Mouse (Mus musculus) hindbrain, embryonic 11.5 days (tissue): ENCODE measurements around the gene Vps72. TPM values are rescaled to one million over a fixed set of nuclear protein-coding genes. Genes with fewer than 3 reads are reported as not detected.
"Not testable (repeated sequence)": the region's sequence is repeated elsewhere in the genome, so short reads cannot be mapped to it uniquely, and the experiment has no call there.

Source experiments
- ATAC-seq: fragments of 200-750 bp; cut with Nextera tagmentation; 2 replicates; pipeline ENCODE4 v1.8.0; 2017; ENCODE audit warnings: mild to moderate bottlenecking, moderate TSS enrichment, moderate library complexity; ENCODE audit not compliant: low FRiP score
- DNase-seq: peaks from one replicate; pipeline ENCODE4 v3.0.0-alpha.2; 2015; ENCODE audit warnings: low spot score
- H3K27ac ChIP-seq: fragments of 300-500 bp; sonication (generic); 2 replicates; pipeline ENCODE4 v1.5.1; 2014; ENCODE audit warnings: mild to moderate bottlenecking, low read depth, low read length
- H3K27me3 ChIP-seq: fragments of 300-500 bp; sonication (generic); 2 replicates; pipeline ENCODE4 v1.6.1; 2014; ENCODE audit warnings: mild to moderate bottlenecking, low read length, moderate library complexity, mixed read lengths; ENCODE audit not compliant: control insufficient read depth, insufficient read depth
- H3K36me3 ChIP-seq: fragments of 300-500 bp; sonication (generic); 2 replicates; pipeline ENCODE4 v1.6.1; 2014; ENCODE audit warnings: mild to moderate bottlenecking, low read length, moderate library complexity, mixed read lengths; ENCODE audit not compliant: control insufficient read depth, insufficient read depth
- H3K4me1 ChIP-seq: fragments of 300-500 bp; sonication (generic); replicated peaks from 2 replicates; pipeline ENCODE4 v1.6.1; 2014; ENCODE audit warnings: low read length, mixed read lengths; ENCODE audit not compliant: control insufficient read depth, insufficient read depth
- H3K4me2 ChIP-seq: fragments of 300-500 bp; sonication (generic); replicated peaks from 2 replicates; pipeline ENCODE4 v1.6.1; 2014; ENCODE audit warnings: mild to moderate bottlenecking, low read depth, low read length
- H3K4me3 ChIP-seq: fragments of 300-500 bp; sonication (generic); 2 replicates; pipeline ENCODE4 v1.5.1; 2014; ENCODE audit warnings: low read depth, low read length
- H3K9ac ChIP-seq: fragments of 300-500 bp; sonication (generic); 2 replicates; pipeline ENCODE4 v1.6.1; 2014; ENCODE audit warnings: low read depth, low read length
- H3K9me3 ChIP-seq: fragments of 300-500 bp; sonication (generic); 2 replicates; pipeline ENCODE4 v1.6.1; 2016; ENCODE audit warnings: low read length; ENCODE audit not compliant: control insufficient read depth
- WGBS: fragments of 180-500 bp; shearing (Covaris S2); extraction: QIAGEN DNeasy Blood & Tissue Kit; methylation state at CpG from one replicate; pipeline ENCODE4 v1.1.7; 2014; 5-methylcytosine and 5-hydroxymethylcytosine counted together
- polyA plus RNA-seq: library from polyadenylated mRNA; unstranded; fragments of >200 nt; fragmentation: Nextera tagmentation; extraction: Ambion mirVana; gene quantifications from 2 replicates; pipeline ENCODE4 v1.2.1, GENCODE M21; 2014

Vps72 gene
- polyA plus RNA-seq, 1 experiment from 2014 or later, result 236 TPM

DNA sequence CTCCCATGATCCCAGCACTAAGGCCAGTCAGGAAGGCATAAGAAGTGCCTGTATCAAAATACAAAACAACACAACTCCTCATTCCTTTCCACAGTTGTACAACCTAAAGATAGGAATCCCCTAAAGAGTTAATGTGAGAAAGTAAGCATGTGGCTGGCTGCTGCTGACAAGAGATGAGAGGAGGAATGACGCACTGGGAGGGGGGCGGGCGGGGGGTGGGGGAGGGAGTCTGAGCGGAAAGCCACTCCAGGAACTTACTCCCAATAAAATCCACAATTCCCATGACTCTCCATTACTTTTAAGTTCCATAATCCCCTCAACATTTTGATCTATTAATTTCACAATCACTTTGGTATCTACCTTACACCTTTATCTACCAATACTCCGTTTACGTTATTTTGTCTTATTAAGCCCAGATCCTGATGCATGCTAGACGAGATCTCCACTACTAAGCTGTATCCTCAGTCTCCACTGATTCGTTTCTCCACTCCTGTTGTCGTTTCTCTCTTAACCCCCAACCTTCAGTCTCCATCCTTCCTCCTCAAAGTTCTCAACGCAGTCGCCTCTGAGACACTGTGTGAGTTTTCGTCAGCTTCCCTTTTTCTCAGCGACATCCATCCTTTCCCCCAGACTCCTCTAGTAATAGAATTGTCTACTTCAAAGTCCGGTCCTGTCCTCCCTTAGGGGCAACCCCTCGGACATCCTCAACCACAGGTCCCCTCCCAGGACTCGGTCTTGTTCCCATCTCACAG, 5.1 kb upstream of the Vps72 start:
- no peaks in the 10 kb centered on the region for H3K27me3 ChIP-seq
- peak overlapping the region; percentile 84 for H3K9ac ChIP-seq
- under 1% methylated on average over 16 of the region's 16 CpGs for WGBS
- no peak for ATAC-seq
- H3K9me3 ChIP-seq, result no peaks in the 10 kb centered on the region
- peak overlapping the region; percentile 46 for H3K4me2 ChIP-seq
- no peak for DNase-seq
- H3K4me3 ChIP-seq, result peak overlapping the region; percentile 94
- H3K36me3 ChIP-seq, result no peaks in the 10 kb centered on the region
- H3K27ac ChIP-seq, result peak overlapping the region; percentile 76
- no peaks in the 10 kb centered on the region for H3K4me1 ChIP-seq

DNA sequence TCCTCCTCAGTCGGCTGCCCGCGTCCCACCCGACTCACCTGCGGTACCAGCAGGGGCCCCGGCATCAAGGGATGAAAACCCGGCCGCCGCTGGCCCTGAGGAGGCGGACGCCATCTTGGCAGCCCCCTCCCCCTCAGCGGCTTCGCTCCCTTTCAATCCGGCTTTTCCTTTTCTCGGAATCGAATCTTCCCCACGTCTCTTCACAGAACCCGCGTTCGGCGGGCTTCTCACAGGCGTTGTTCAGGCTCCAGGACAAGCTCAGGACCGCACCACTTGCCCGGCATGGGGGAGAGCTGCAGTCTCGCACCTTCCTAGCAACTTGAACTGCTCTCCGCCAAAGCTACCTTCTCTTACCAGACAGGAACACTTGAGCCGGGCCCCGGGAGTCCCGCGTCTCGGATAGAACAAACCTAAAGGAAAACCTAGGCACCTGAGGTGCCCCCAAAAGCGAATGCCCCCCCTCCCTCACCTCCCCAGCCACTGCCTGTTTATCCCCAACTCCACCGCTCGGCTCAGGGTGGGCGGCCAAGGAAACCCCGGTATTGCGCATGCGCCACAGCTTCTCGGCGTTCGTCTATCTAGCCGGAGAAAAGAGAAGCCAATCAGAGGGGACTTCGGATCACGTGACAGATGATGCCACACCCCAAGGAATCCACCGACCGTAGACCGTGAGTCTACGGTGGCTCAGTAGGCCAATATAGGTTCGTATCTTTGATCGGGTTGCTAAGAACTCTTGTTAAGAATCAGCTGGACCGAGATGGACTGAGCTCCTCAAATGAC, 4.3 kb upstream of the Vps72 start, which contains the start of gene Pip5k1a:
Gene Pip5k1a, minus strand, starts transcription at position 593 of the 780 bp plus-strand sequence.
- H3K9ac ChIP-seq, result peak within 1 kb of the TSS; percentile 84
- no peaks in the 10 kb centered on the region for H3K9me3 ChIP-seq
- H3K36me3 ChIP-seq, result no peaks in the 10 kb centered on the region
- DNase-seq (peak; percentile 97), ATAC-seq (peak; percentile 91)
- no peaks in the 10 kb centered on the region for H3K4me1 ChIP-seq
- under 1% methylated on average over 51 of the region's 51 CpGs for WGBS
- peak within 1 kb of the TSS; percentile 51 for H3K4me2 ChIP-seq
- peak within 1 kb of the TSS; percentile 94 for H3K4me3 ChIP-seq
- H3K27ac ChIP-seq, result peak within 1 kb of the TSS; percentile 76
- H3K27me3 ChIP-seq, result no peaks in the 10 kb centered on the region

DNA sequence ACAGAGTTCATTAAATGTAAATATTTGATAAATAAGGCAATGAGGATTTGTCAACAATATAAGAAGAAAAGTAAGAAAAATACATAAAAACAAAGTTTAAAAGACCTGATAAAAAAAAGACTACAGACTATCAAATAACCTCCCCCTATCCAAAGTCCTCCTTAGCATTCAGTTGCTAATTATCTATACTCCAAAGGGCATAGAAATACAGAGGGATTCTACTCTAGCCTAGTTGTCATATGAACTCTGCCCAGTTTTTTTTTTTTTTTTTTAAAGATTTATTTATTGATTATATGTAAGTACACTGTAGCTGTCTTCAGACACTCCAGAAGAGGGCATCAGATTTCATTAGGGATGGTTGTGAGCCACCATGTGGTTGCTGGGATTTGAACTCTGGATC, 3.5 kb upstream of the Vps72 start:
- not testable (repeated sequence) for DNase-seq, H3K9ac ChIP-seq, H3K36me3 ChIP-seq, H3K4me3 ChIP-seq, H3K27ac ChIP-seq, H3K27me3 ChIP-seq, H3K9me3 ChIP-seq, ATAC-seq, H3K4me1 ChIP-seq
- peak overlapping the region; percentile 51 for H3K4me2 ChIP-seq

DNA sequence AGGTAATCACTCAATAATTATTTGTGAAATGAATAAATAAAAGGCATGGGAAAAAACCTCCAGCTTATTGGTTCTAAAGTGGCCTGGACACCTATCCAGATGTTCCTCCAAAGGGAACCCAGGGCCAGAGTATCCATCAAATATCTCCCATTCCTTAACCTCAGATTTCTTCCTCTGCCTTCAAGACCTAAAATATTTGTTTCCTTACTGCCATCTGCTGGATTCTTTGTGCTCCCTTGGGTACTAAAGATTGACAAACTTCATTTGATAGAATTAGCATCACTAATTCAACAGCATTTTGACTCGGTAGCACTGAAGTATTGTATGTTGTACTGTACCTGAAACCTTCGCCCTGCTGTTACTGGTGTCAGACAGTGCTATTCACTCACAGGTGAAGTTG, 2.9 kb upstream of the Vps72 start:
- Histone ChIP-seq H3K9me3 (no peaks in the 10 kb centered on the region), H3K4me3 (no peak overlapping the region), H3K27ac (no peak overlapping the region), H3K4me1 (no peaks in the 10 kb centered on the region; the same call in 1 of the 2 replicates), H3K27me3 (no peaks in the 10 kb centered on the region), H3K36me3 (no peaks in the 10 kb centered on the region), H3K4me2 (no peak overlapping the region), H3K9ac (no peak overlapping the region)
- WGBS, result 75% methylated on average over 2 of the region's 2 CpGs
- ATAC-seq, result no peak
- DNase-seq, result no peak

DNA sequence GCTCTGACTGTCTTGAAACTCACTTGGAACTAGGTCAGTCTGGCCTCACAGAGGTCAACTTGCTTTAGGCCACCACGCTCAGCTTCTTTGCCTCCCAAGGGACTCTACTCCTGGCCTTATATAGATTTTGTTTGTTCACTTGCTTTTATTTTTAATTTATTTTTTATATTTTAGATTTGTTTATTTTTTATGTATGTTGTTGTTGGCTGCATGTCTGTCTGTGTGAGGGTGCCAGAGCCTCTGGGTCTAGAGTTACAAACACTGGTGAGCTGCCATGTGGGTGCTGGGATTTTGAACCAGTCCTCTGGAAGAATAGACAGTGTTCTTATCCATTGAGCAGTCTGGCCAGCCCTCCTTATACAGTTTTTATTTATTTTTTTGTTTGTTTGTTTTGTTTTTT, 1.9 kb downstream of the Vps72 start:
- Histone ChIP-seq H3K9ac (no peak overlapping the region), H3K27ac (no peak overlapping the region), H3K36me3 (peaks cover 6% of the 10 kb centered on the region), H3K4me3 (no peak overlapping the region), H3K4me1 (no peaks in the 10 kb centered on the region; the same call in 1 of the 2 replicates), H3K4me2 (no peak overlapping the region; the same call in 1 of the 2 replicates), H3K27me3 (no peaks in the 10 kb centered on the region), H3K9me3 (no peaks in the 10 kb centered on the region)
- ATAC-seq (no peak), DNase-seq (no peak)
- WGBS, result 77% methylated on average over 1 of the region's 1 CpGs

DNA sequence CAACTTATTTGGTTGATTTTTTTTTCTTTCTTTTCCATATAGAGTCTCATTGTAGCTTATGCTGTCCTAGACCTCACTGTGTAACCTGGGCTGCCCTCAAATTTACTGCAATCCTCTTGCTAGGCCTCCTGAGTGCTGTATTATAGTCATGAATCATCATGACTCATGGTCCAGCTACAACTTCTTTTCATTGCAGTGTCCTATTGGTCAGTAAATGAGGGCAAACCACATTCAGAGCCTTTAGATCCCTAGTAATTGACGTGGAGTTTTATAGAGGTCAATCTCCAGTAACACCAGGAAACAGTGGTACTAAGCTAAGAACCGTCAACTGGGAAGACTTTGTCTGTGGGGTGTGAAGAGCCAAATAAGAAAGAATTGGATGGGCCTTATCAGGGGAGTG, 6.9 kb downstream of the Vps72 start:
- Histone ChIP-seq H3K4me2 (no peak overlapping the region), H3K9ac (no peak overlapping the region), H3K27me3 (no peaks in the 10 kb centered on the region), H3K36me3 (peaks cover 32% of the 10 kb centered on the region), H3K27ac (no peak overlapping the region), H3K4me3 (no peak overlapping the region), H3K9me3 (no peaks in the 10 kb centered on the region), H3K4me1 (no peaks in the 10 kb centered on the region)
- 97% methylated on average over 2 of the region's 2 CpGs for WGBS
- no peak for ATAC-seq
- DNase-seq, result no peak

DNA sequence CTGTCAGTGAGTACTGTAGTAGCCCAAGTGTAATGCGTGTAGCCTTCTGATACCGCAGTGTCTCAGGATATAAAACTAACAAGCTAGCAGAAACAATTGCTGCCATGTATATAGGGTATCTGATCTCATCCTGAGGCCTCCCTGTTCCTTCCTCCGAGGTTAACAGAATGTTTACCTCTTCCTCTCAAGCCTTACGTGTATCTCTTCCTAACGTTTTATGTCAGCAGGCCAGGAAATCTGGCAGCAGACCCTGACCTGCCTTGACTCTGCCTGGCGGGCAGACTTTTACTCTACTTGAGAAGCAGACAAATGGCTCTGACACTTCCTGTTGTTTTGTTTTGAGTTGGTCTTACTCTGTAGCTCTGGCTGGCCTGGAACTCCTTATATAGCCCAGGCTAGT, 10.8 kb downstream of the Vps72 start:
- no peak for ATAC-seq
- peaks cover 25% of the 10 kb centered on the region for H3K36me3 ChIP-seq
- 81% methylated on average over 6 of the region's 6 CpGs for WGBS

DNA sequence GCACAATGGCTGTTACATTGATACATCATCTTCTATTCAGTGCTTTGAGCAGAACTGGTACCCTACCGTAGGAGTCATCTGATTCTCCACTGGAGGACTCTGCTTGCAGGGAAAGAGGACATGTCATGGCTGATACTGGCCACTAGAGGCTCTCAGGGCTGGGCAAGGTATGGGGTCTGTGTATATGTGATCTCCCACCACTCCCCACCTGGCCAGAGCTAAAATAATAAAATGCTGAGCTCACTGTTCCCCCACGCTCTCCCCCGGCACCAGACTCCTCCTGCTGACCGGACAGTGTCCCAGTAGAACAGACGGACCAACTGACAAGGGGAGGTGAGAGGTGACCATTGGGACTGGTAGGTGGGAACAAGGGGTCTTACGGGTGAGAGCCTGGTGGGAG, 13.4 kb downstream of the Vps72 start, which contains the start of gene Tmod4:
Gene Tmod4, plus strand, starts transcription at position 231 of the 400 bp plus-strand sequence.
- Histone ChIP-seq H3K27ac (no peak within 1 kb of the TSS), H3K4me1 (no peaks in the 10 kb centered on the region), H3K9ac (no peak within 1 kb of the TSS), H3K4me3 (no peak within 1 kb of the TSS), H3K27me3 (no peaks in the 10 kb centered on the region), H3K9me3 (no peaks in the 10 kb centered on the region), H3K4me2 (no peak within 1 kb of the TSS), H3K36me3 (peaks cover 19% of the 10 kb centered on the region)
- WGBS, result 67% methylated on average over 6 of the region's 6 CpGs
- peak; percentile 51; the same call in 1 of the 2 replicates for ATAC-seq
- DNase-seq, result peak; percentile 28

More for the DNA sequence above, 10.8 kb downstream of the Vps72 start:
- Histone ChIP-seq H3K27ac (no peak overlapping the region), H3K4me3 (no peak overlapping the region), H3K27me3 (no peaks in the 10 kb centered on the region), H3K4me2 (no peak overlapping the region), H3K4me1 (no peaks in the 10 kb centered on the region), H3K9me3 (no peaks in the 10 kb centered on the region), H3K9ac (no peak overlapping the region)
- DNase-seq, result no peak
